Mouse (Mus musculus) CH12.LX (cell line): Measurements from ENCODE around the gene Tpx2. TPM values are rescaled to one million over a fixed set of nuclear protein-coding genes. Genes with fewer than 3 reads are reported as not detected.

ENCODE experiments used
- DNase-seq: peaks from one replicate; pipeline ENCODE4 v3.0.0-alpha.2; 2013; ENCODE audit errors: extremely low read depth
- H3K27ac ChIP-seq: 2 replicates; pipeline ENCODE4 v1.5.1; 2012; ENCODE audit warnings: low read depth, mild to moderate bottlenecking, control low read depth, moderate library complexity; ENCODE audit not compliant: insufficient read depth
- H3K27me3 ChIP-seq: replicated peaks from 2 replicates; pipeline ENCODE3; 2012; ENCODE audit warnings: inconsistent platforms
- H3K36me3 ChIP-seq, 2 experiments: replicated peaks in 1 of 2; 2 replicates each; pipeline versions ENCODE3 to v1.6.1; 2012; ENCODE audit warnings: inconsistent platforms in 1 of 2, low read length in 1 of 2, mild to moderate bottlenecking in 1 of 2, mixed read lengths in 1 of 2, moderate library complexity in 1 of 2; ENCODE audit not compliant: control insufficient read depth in 1 of 2, insufficient read depth in 1 of 2
- H3K4me1 ChIP-seq, 2 experiments: 2 replicates each; pipeline ENCODE4 v1.6.1; 2012; ENCODE audit warnings: inconsistent platforms in 1 of 2, moderate library complexity in 1 of 2; ENCODE audit not compliant: insufficient read depth in 2 of 2, control insufficient read depth in 1 of 2
- H3K4me2 ChIP-seq: 2 replicates; pipeline ENCODE4 v1.6.1; 2012; ENCODE audit warnings: low read depth, mild to moderate bottlenecking, control low read depth; ENCODE audit not compliant: poor library complexity, insufficient read depth, severe bottlenecking
- H3K4me3 ChIP-seq, 3 experiments: fragments of 150-350 bp in 1 of 3; sonication (generic) in 1 of 3; replicated peaks in 1 of 3; 2 replicates each; pipeline versions ENCODE3 to v1.5.1; 2011 to 2012; ENCODE audit warnings: low read depth in 2 of 3, low read length in 2 of 3, mild to moderate bottlenecking in 2 of 3, moderate library complexity in 2 of 3, control low read depth in 1 of 3, improper control_type of control experiment in 1 of 3, inconsistent platforms in 1 of 3, mixed read lengths in 1 of 3; ENCODE audit not compliant: poor library complexity in 1 of 3
- H3K79me2 ChIP-seq: replicated peaks from 2 replicates; pipeline ENCODE4 v1.6.1; 2012; ENCODE audit warnings: mild to moderate bottlenecking, moderate library complexity; ENCODE audit not compliant: control insufficient read depth, poor library complexity, insufficient read depth, severe bottlenecking; ENCODE audit errors: extremely low read depth
- H3K9ac ChIP-seq: 2 replicates; pipeline ENCODE4 v1.6.1; 2012; ENCODE audit warnings: low read depth, mild to moderate bottlenecking, control low read depth, moderate library complexity; ENCODE audit not compliant: insufficient read depth
- H3K9me3 ChIP-seq: replicated peaks from 2 replicates; pipeline ENCODE3; 2012; ENCODE audit warnings: low read length, inconsistent platforms, mixed read lengths
- BHLHE40 ChIP-seq: IDR thresholded peaks from 2 replicates; pipeline ENCODE4 v1.6.1; 2011; ENCODE audit warnings: mild to moderate bottlenecking, low read depth, low read length, improper control_type of control experiment
- CHD2 ChIP-seq: IDR thresholded peaks from 2 replicates; pipeline ENCODE4 v1.6.1; 2011; ENCODE audit warnings: low read length, improper control_type of control experiment
- E2F4 ChIP-seq: IDR thresholded peaks from 2 replicates; pipeline ENCODE4 v1.6.1; 2011; ENCODE audit warnings: low read depth, low read length, improper control_type of control experiment; ENCODE audit not compliant: insufficient replicate concordance
- EP300 ChIP-seq: IDR thresholded peaks from 2 replicates; pipeline ENCODE4 v1.6.1; 2011; ENCODE audit warnings: low read length, improper control_type of control experiment
- GABPA ChIP-seq: IDR thresholded peaks from 2 replicates; pipeline ENCODE4 v1.6.1; 2012; ENCODE audit warnings: low read depth, low read length, improper control_type of control experiment, inconsistent platforms; ENCODE audit not compliant: insufficient replicate concordance
- HCFC1 ChIP-seq: IDR thresholded peaks from 2 replicates; pipeline ENCODE4 v1.6.1; 2012; ENCODE audit warnings: low read depth, mild to moderate bottlenecking, inconsistent platforms, low read length, improper control_type of control experiment
- JUN ChIP-seq: IDR thresholded peaks from 2 replicates; pipeline ENCODE4 v1.6.1; 2011; ENCODE audit warnings: low read depth, mild to moderate bottlenecking, low read length, improper control_type of control experiment, moderate library complexity; ENCODE audit not compliant: insufficient read depth
- KAT2A ChIP-seq: IDR thresholded peaks from 2 replicates; pipeline ENCODE4 v1.6.1; 2012; ENCODE audit warnings: low read length, improper control_type of control experiment, inconsistent platforms; ENCODE audit not compliant: insufficient replicate concordance
- MAFK ChIP-seq: IDR thresholded peaks from 2 replicates; pipeline ENCODE4 v1.6.1; 2011; ENCODE audit warnings: low read length, improper control_type of control experiment; ENCODE audit not compliant: insufficient replicate concordance
- MAZ ChIP-seq: IDR thresholded peaks from 2 replicates; pipeline ENCODE4 v1.6.1; 2012; ENCODE audit warnings: low read depth, mild to moderate bottlenecking, inconsistent platforms, low read length, improper control_type of control experiment, moderate library complexity
- MXI1 ChIP-seq: IDR thresholded peaks from 2 replicates; pipeline ENCODE4 v1.6.1; 2011; ENCODE audit warnings: mild to moderate bottlenecking, low read depth, low read length, improper control_type of control experiment
- MYC ChIP-seq: IDR thresholded peaks from 2 replicates; pipeline ENCODE4 v1.6.1; 2011; ENCODE audit warnings: low read depth, mild to moderate bottlenecking, improper control_type of control experiment, low read length
- NELFE ChIP-seq: IDR thresholded peaks from 2 replicates; pipeline ENCODE4 v1.6.1; 2011; ENCODE audit warnings: low read depth, low read length, improper control_type of control experiment
- NRF1 ChIP-seq: IDR thresholded peaks from 2 replicates; pipeline ENCODE4 v1.6.1; 2014; ENCODE audit warnings: low read depth, mild to moderate bottlenecking, inconsistent platforms, low read length, improper control_type of control experiment, moderate library complexity
- POLR2A ChIP-seq: IDR thresholded peaks from 2 replicates; pipeline ENCODE4 v1.6.1; 2011; ENCODE audit warnings: low read depth, mild to moderate bottlenecking, improper control_type of control experiment, low read length
- POLR2AphosphoS2 ChIP-seq: IDR thresholded peaks from 2 replicates; pipeline ENCODE4 v1.6.1; 2011; ENCODE audit warnings: low read depth, low read length, improper control_type of control experiment
- RAD21 ChIP-seq: IDR thresholded peaks from 2 replicates; pipeline ENCODE4 v1.6.1; 2011; ENCODE audit warnings: low read depth, mild to moderate bottlenecking, low read length, improper control_type of control experiment, moderate library complexity
- RCOR1 ChIP-seq: conservative IDR thresholded peaks from 2 replicates; pipeline ENCODE4 v1.6.1; 2012; ENCODE audit warnings: low read depth, mild to moderate bottlenecking, inconsistent platforms, low read length, improper control_type of control experiment
- TBP ChIP-seq: conservative IDR thresholded peaks from 2 replicates; pipeline ENCODE4 v1.6.1; 2011; ENCODE audit warnings: low read depth, low read length, improper control_type of control experiment
- ZKSCAN1 ChIP-seq: IDR thresholded peaks from 2 replicates; pipeline ENCODE4 v1.6.1; 2012; ENCODE audit warnings: low read depth, inconsistent platforms, low read length, improper control_type of control experiment, borderline replicate concordance
- dilution Hi-C: fragments of 300-500 bp; cut with MboI; formaldehyde crosslinking; loops from 2 replicates; pipeline ENCODE4 v1.14.3; 2020; ENCODE audit warnings: low sequenced_read_pairs; ENCODE audit not compliant: extremely low pct_unique_long_range_greater_than_20kb, extremely low pct_ligation_motif_present
- in situ Hi-C: fragments of 300-500 bp; cut with MboI; formaldehyde crosslinking; loops from 3 replicates; pipeline ENCODE4 v1.14.3; 2019; ENCODE audit warnings: low sequenced_read_pairs, low pct_ligation_motif_present, low pct_unique_long_range_greater_than_20kb, mixed read lengths
- polyA plus RNA-seq: library from polyadenylated mRNA; unstranded; fragments of >175 nt; gene quantifications from 2 replicates; pipeline ENCODE4 v1.2.1, GENCODE M21; 2012; ENCODE audit warnings: low read depth; ENCODE audit not compliant: insufficient read length
- total RNA-seq, 2 experiments: library from RNA; depleted of rRNA; stranded (reverse); fragments of 300-350 nt in 1 of 2; fragments of >200 nt in 1 of 2; gene quantifications; 2 replicates each; pipeline ENCODE4 v1.2.3; 2012 to 2014

The Tpx2 gene
- total and polyA plus RNA-seq, 3 experiments: 66.1 to 127 (median 98.0) TPM

GRCm38 (mm10) chr2:152880898-152881297 lies 33.1 kb downstream of the Tpx2 start:
- no peaks in the 10 kb centered on the region for H3K79me2 ChIP-seq
- dilution Hi-C loops: no loop called here
- DNase-seq: peak; percentile 35
- H3K27me3 ChIP-seq: no peaks in the 10 kb centered on the region
- peaks cover 0 to 9% of the 10 kb centered on the region in 2 experiments; a peak in 2 of 4 replicates for H3K4me1 ChIP-seq
- H3K4me3 ChIP-seq: no peak overlapping the region
- no peak overlapping the region for H3K4me2 ChIP-seq
- in situ Hi-C loops: no loop called here
- TF ChIP-seq TBP (no peak), POLR2AphosphoS2 (no peak), E2F4 (no peak)
- TF ChIP-seq, all 38 proteins: peak for 0
- H3K9ac ChIP-seq: no peak overlapping the region
- H3K27ac ChIP-seq: no peak overlapping the region
- H3K9me3 ChIP-seq: no peaks in the 10 kb centered on the region
- peaks cover 70 to 92% of the 10 kb centered on the region in 2 experiments for H3K36me3 ChIP-seq

GRCm38 (mm10) chr2:152884101-152884645 lies 36.4 kb downstream of the Tpx2 start:
- DNase-seq: no peak
- no peak overlapping the region for H3K9ac ChIP-seq
- dilution Hi-C loops: no loop called here
- TF ChIP-seq EP300 (no peak), GABPA (no peak), RCOR1 (no peak), CHD2 (no peak), NELFE (no peak), NRF1 (no peak), E2F4 (no peak), MAFK (no peak), KAT2A (no peak)
- TF ChIP-seq, all 38 proteins: peak for 0
- no peaks in the 10 kb centered on the region; the same call in 1 of the 2 replicates for H3K79me2 ChIP-seq
- H3K27me3 ChIP-seq: no peaks in the 10 kb centered on the region
- no peaks in the 10 kb centered on the region for H3K9me3 ChIP-seq
- peaks cover 0 to 9% of the 10 kb centered on the region in 2 experiments; a peak in 2 of 4 replicates for H3K4me1 ChIP-seq
- in situ Hi-C loops: no loop called here
- no peak overlapping the region for H3K4me3 ChIP-seq
- H3K27ac ChIP-seq: no peak overlapping the region; the same call in 1 of the 2 replicates
- H3K36me3 ChIP-seq: peaks cover 79 to 96% of the 10 kb centered on the region in 2 experiments
- H3K4me2 ChIP-seq: no peak overlapping the region

- Histone ChIP-seq H3K9ac (no peak overlapping the region), H3K9me3 (no peaks in the 10 kb centered on the region), H3K4me1 (no peaks in the 10 kb centered on the region), H3K4me2 (no peak overlapping the region), H3K36me3 (peaks cover 78 to 93% of the 10 kb centered on the region in 2 experiments), H3K79me2 (no peaks in the 10 kb centered on the region; the same call in 1 of the 2 replicates), H3K4me3 (no peak overlapping the region), H3K27ac (no peak overlapping the region), H3K27me3 (no peaks in the 10 kb centered on the region)
- DNase-seq: no peak
- in situ Hi-C loops (no loop called here), dilution Hi-C loops (no loop called here)
- TF ChIP-seq HCFC1 (no peak), POLR2A (no peak), MAZ (no peak), BHLHE40 (no peak), RAD21 (no peak), NRF1 (no peak), NELFE (no peak), MYC (no peak), E2F4 (no peak), KAT2A (no peak), GABPA (no peak), MXI1 (no peak), JUN (no peak), ZKSCAN1 (no peak), TBP (no peak)
Measured at GRCm38 (mm10) chr2:152887230-152887629, 39.5 kb downstream of the Tpx2 start.
